Mouse (Mus musculus) MEL (cell line): Measurements from ENCODE around the gene Cadm2. TPM values are rescaled to one million over a fixed set of nuclear protein-coding genes. Genes with fewer than 3 reads are reported as not detected.

Source experiments
- DNase-seq: peaks from one replicate; pipeline ENCODE4 v3.0.0; 2011; ENCODE audit warnings: low read depth, low spot score
- H3K27ac ChIP-seq: 2 replicates; pipeline ENCODE4 v1.5.1; 2012; ENCODE audit warnings: low read depth, mild to moderate bottlenecking, control low read depth, low read length, moderate library complexity; ENCODE audit not compliant: control insufficient read depth
- H3K27me3 ChIP-seq, 2 experiments: fragments of 150-350 bp in 1 of 2; sonication (generic) in 1 of 2; 2 replicates each; pipeline ENCODE4 v1.6.1; 2012; ENCODE audit warnings: low read length in 2 of 2, mild to moderate bottlenecking in 2 of 2, improper control_type of control experiment in 1 of 2, moderate library complexity in 1 of 2; ENCODE audit not compliant: insufficient read depth in 2 of 2, control insufficient read depth in 1 of 2
- H3K36me3 ChIP-seq, 2 experiments: 2 replicates each; pipeline ENCODE4 v1.6.1; 2012 to 2014; ENCODE audit warnings: low read length in 2 of 2, improper control_type of control experiment in 1 of 2, inconsistent platforms in 1 of 2, mild to moderate bottlenecking in 1 of 2; ENCODE audit not compliant: insufficient read depth in 2 of 2, control insufficient read depth in 1 of 2
- H3K4me1 ChIP-seq, 2 experiments: fragments of 150-350 bp in 1 of 2; sonication (generic) in 1 of 2; 2 replicates each; pipeline ENCODE4 v1.6.1; 2012; ENCODE audit warnings: low read length in 2 of 2, improper control_type of control experiment in 1 of 2, mild to moderate bottlenecking in 1 of 2; ENCODE audit not compliant: insufficient read depth in 2 of 2, control insufficient read depth in 1 of 2
- H3K4me3 ChIP-seq, 2 experiments: fragments of 150-350 bp in 1 of 2; sonication (generic) in 1 of 2; 2 replicates each; pipeline ENCODE4 v1.5.1; 2012; ENCODE audit warnings: low read depth in 2 of 2, low read length in 2 of 2, mild to moderate bottlenecking in 2 of 2, moderate library complexity in 2 of 2, control low read depth in 1 of 2, improper control_type of control experiment in 1 of 2; ENCODE audit not compliant: control insufficient read depth in 1 of 2, insufficient read depth in 1 of 2
- H3K79me2 ChIP-seq: 2 replicates; pipeline ENCODE4 v1.6.1; 2012; ENCODE audit warnings: mild to moderate bottlenecking, low read length, moderate library complexity; ENCODE audit not compliant: control insufficient read depth, poor library complexity, insufficient read depth
- H3K9ac ChIP-seq: 2 replicates; pipeline ENCODE4 v1.6.1; 2012; ENCODE audit warnings: low read depth, mild to moderate bottlenecking, control low read depth, low read length, moderate library complexity; ENCODE audit not compliant: control insufficient read depth, poor library complexity, severe bottlenecking
- H3K9me3 ChIP-seq: fragments of 150-350 bp; sonication (generic); replicated peaks from 2 replicates; pipeline ENCODE4 v1.6.1; 2012; ENCODE audit warnings: mild to moderate bottlenecking, low read length, improper control_type of control experiment, moderate library complexity; ENCODE audit not compliant: insufficient read depth
- CHD2 ChIP-seq: IDR thresholded peaks from 2 replicates; pipeline ENCODE4 v1.6.1; 2011; ENCODE audit warnings: low read length, improper control_type of control experiment
- CTCF ChIP-seq, 3 experiments: IDR thresholded peaks in 2 of 3; conservative IDR thresholded peaks in 1 of 3; 2 replicates each; pipeline ENCODE4 v1.5.1; 2011 to 2012; ENCODE audit warnings: low read length in 3 of 3, low read depth in 2 of 3, mild to moderate bottlenecking in 2 of 3, improper control_type of control experiment in 1 of 3, inconsistent platforms in 1 of 3, mixed read lengths in 1 of 3, moderate library complexity in 1 of 3; ENCODE audit not compliant: control insufficient read depth in 1 of 3, insufficient read depth in 1 of 3, poor library complexity in 1 of 3, severe bottlenecking in 1 of 3
- E2F4 ChIP-seq: IDR thresholded peaks from 2 replicates; pipeline ENCODE4 v1.6.1; 2011; ENCODE audit warnings: low read depth, low read length, improper control_type of control experiment, borderline replicate concordance
- ELF1 ChIP-seq: IDR thresholded peaks from 2 replicates; pipeline ENCODE4 v1.6.1; 2014; ENCODE audit warnings: low read depth, mild to moderate bottlenecking, inconsistent platforms, low read length, improper control_type of control experiment, moderate library complexity
- GATA1 ChIP-seq: IDR thresholded peaks from 2 replicates; pipeline ENCODE4 v1.6.1; 2011; ENCODE audit warnings: low read depth, low read length, improper control_type of control experiment
- JUND ChIP-seq: IDR thresholded peaks from 2 replicates; pipeline ENCODE4 v1.6.1; 2011; ENCODE audit warnings: low read depth, mild to moderate bottlenecking, improper control_type of control experiment, low read length
- KAT2A ChIP-seq: conservative IDR thresholded peaks from 2 replicates; pipeline ENCODE4 v1.6.1; 2012; ENCODE audit warnings: low read depth, low read length, improper control_type of control experiment, inconsistent platforms
- MAZ ChIP-seq: IDR thresholded peaks from 2 replicates; pipeline ENCODE4 v1.6.1; 2012; ENCODE audit warnings: low read depth, mild to moderate bottlenecking, inconsistent platforms, low read length, improper control_type of control experiment
- MEF2A ChIP-seq: IDR thresholded peaks from 2 replicates; pipeline ENCODE4 v1.6.1; 2014; ENCODE audit warnings: low read depth, mild to moderate bottlenecking, inconsistent platforms, low read length, improper control_type of control experiment; ENCODE audit not compliant: poor library complexity, insufficient replicate concordance, severe bottlenecking; ENCODE audit errors: extremely low read depth
- MYC ChIP-seq: IDR thresholded peaks from 2 replicates; pipeline ENCODE4 v1.6.1; 2011; ENCODE audit warnings: low read depth, mild to moderate bottlenecking, low read length, improper control_type of control experiment, moderate library complexity
- NELFE ChIP-seq: IDR thresholded peaks from 2 replicates; pipeline ENCODE4 v1.6.1; 2011; ENCODE audit warnings: low read depth, low read length, improper control_type of control experiment
- POLR2AphosphoS2 ChIP-seq: IDR thresholded peaks from 2 replicates; pipeline ENCODE4 v1.6.1; 2011; ENCODE audit warnings: low read length, improper control_type of control experiment
- POLR2AphosphoS5 ChIP-seq: IDR thresholded peaks from 2 replicates; pipeline ENCODE4 v1.6.1; 2012; ENCODE audit warnings: low read depth, borderline replicate concordance, mild to moderate bottlenecking, inconsistent platforms, low read length, moderate library complexity, mixed read lengths
- RAD21 ChIP-seq: IDR thresholded peaks from 2 replicates; pipeline ENCODE4 v1.6.1; 2011; ENCODE audit warnings: mild to moderate bottlenecking, low read depth, low read length, improper control_type of control experiment
- SIN3A ChIP-seq: IDR thresholded peaks from 2 replicates; pipeline ENCODE4 v1.6.1; 2012; ENCODE audit warnings: low read length, improper control_type of control experiment, inconsistent platforms
- SMC3 ChIP-seq: IDR thresholded peaks from 2 replicates; pipeline ENCODE4 v1.6.1; 2011; ENCODE audit warnings: low read depth, low read length, improper control_type of control experiment
- TBP ChIP-seq: IDR thresholded peaks from 2 replicates; pipeline ENCODE4 v1.8.0; 2011; ENCODE audit warnings: low read depth, low read length, improper control_type of control experiment
- USF2 ChIP-seq, 2 experiments: IDR thresholded peaks; 2 replicates each; pipeline ENCODE4 v1.6.1; 2011 to 2012; ENCODE audit warnings: improper control_type of control experiment in 2 of 2, low read length in 2 of 2, borderline replicate concordance in 1 of 2, inconsistent platforms in 1 of 2, low read depth in 1 of 2, mild to moderate bottlenecking in 1 of 2; ENCODE audit not compliant: insufficient read depth in 1 of 2
- ZKSCAN1 ChIP-seq: IDR thresholded peaks from 2 replicates; pipeline ENCODE4 v1.6.1; 2012; ENCODE audit warnings: low read depth, mild to moderate bottlenecking, inconsistent platforms, low read length, improper control_type of control experiment, moderate library complexity
- ZMIZ1 ChIP-seq: IDR thresholded peaks from 2 replicates; pipeline ENCODE4 v1.6.1; 2012; ENCODE audit warnings: low read depth, mild to moderate bottlenecking, inconsistent platforms, low read length, improper control_type of control experiment, moderate library complexity
- ZNF384 ChIP-seq: IDR thresholded peaks from 2 replicates; pipeline ENCODE4 v1.6.1; 2012; ENCODE audit warnings: low read depth, mild to moderate bottlenecking, inconsistent platforms, low read length, improper control_type of control experiment
- polyA plus RNA-seq, 2 experiments: library from polyadenylated mRNA; stranded (reverse) in 1 of 2; unstranded in 1 of 2; fragments of >175 nt in 1 of 2; fragments of >200 nt in 1 of 2; gene quantifications; 2 replicates each; pipeline versions ENCODE4 v1.2.1 to v1.2.4; 2012; ENCODE audit warnings: low replicate concordance in 2 of 2, low read depth in 1 of 2; ENCODE audit not compliant: insufficient read length in 2 of 2, insufficient read depth in 1 of 2, missing spikeins in 1 of 2
- total RNA-seq: library from RNA; depleted of rRNA; stranded (reverse); fragments of 300-350 nt; gene quantifications from 2 replicates; pipeline ENCODE4 v1.2.3, GENCODE M21; 2012

Cadm2 gene
- total and polyA plus RNA-seq, 3 experiments = not detected

DNA sequence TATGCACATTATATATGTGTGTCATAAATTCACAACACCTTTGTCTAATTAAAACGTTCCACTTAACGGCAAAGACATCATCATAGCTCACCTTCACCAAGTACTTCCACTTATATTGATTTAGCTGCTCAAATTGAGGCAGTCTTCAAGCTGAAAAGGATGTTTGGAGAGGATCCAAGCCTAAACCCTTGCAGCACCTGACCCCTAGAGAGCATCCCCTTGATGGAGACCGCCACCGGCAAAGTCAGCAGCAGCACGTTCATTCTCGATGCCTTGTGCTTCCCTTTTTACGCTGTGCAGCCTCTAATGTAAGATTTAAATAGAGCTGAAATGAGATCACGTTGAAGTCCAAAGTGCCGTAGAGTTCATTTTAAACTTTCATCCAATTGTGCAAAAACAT, 20.7 kb downstream of the Cadm2 start:
- Histone ChIP-seq H3K9me3 (no peaks in the 10 kb centered on the region), H3K27ac (no peak overlapping the region)
- no peak for TF ChIP-seq NELFE
- no peak for TF ChIP-seq MYC
- TF ChIP-seq CHD2 = no peak
- TF ChIP-seq RAD21 = no peak
- no peak for TF ChIP-seq CTCF (IDR thresholded peaks at IDR 0.05 in 2 of 3, conservative IDR thresholded peaks at IDR 0.05 in 1 of 3; ENCODE audit: control insufficient read depth in 1 of 3, insufficient read depth in 1 of 3, low read depth in 2 of 3, low read length in 3 of 3, poor library complexity in 1 of 3, severe bottlenecking in 1 of 3)
- TF ChIP-seq ZKSCAN1 = no peak
- TF ChIP-seq POLR2AphosphoS5 = no peak
- TF ChIP-seq, all 39 proteins: peak for 0
- H3K27me3 ChIP-seq = no peaks in the 10 kb centered on the region
- no peaks in the 10 kb centered on the region for H3K36me3 ChIP-seq
- H3K79me2 ChIP-seq = no peaks in the 10 kb centered on the region
- DNase-seq = no peak
- no peak overlapping the region for H3K4me3 ChIP-seq
- no peak overlapping the region for H3K9ac ChIP-seq
- H3K4me1 ChIP-seq = no peaks in the 10 kb centered on the region

DNA sequence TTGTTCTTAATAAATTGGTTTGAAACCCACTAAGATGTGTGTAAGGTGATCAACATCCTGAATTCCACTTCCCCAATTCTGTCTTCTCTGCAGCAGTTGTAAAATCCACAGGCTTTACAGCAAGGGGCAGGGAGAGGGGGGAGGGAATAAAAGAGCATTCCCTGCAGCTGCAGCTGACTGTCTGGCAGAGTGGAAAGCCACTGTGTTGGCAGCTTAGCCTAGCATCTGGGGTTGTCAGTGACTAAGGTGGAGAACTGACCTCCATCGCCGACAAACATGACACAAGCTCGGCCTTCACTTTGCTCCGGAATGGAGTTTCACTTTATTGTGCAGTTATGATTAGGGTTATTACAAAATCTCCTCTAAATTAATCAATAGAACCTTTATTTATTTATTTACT, 21.9 kb downstream of the Cadm2 start:
- Histone ChIP-seq H3K27ac (no peak overlapping the region), H3K9ac (no peak overlapping the region), H3K27me3 (no peaks in the 10 kb centered on the region), H3K9me3 (no peaks in the 10 kb centered on the region), H3K4me3 (no peak overlapping the region), H3K79me2 (no peaks in the 10 kb centered on the region), H3K36me3 (no peaks in the 10 kb centered on the region), H3K4me1 (no peaks in the 10 kb centered on the region)
- TF ChIP-seq MAZ = no peak
- TF ChIP-seq ELF1 = no peak
- no peak for TF ChIP-seq SIN3A
- TF ChIP-seq POLR2AphosphoS5 = no peak
- TF ChIP-seq CTCF (IDR thresholded peaks at IDR 0.05 in 2 of 3, conservative IDR thresholded peaks at IDR 0.05 in 1 of 3; ENCODE audit: control insufficient read depth in 1 of 3, insufficient read depth in 1 of 3, low read depth in 2 of 3, low read length in 3 of 3, poor library complexity in 1 of 3, severe bottlenecking in 1 of 3) = no peak
- no peak for TF ChIP-seq E2F4
- TF ChIP-seq GATA1 = no peak
- no peak for TF ChIP-seq ZKSCAN1
- no peak for TF ChIP-seq KAT2A
- no peak for TF ChIP-seq USF2 (IDR thresholded peaks at IDR 0.05; ENCODE audit: borderline replicate concordance in 1 of 2, insufficient read depth in 1 of 2, low read depth in 1 of 2, low read length in 2 of 2)
- TF ChIP-seq MEF2A = no peak
- no peak for TF ChIP-seq ZNF384
- TF ChIP-seq MYC = no peak
- TF ChIP-seq JUND = no peak
- TF ChIP-seq ZMIZ1 = no peak
- no peak for TF ChIP-seq TBP
- no peak for TF ChIP-seq POLR2AphosphoS2
- no peak for TF ChIP-seq SMC3
- peak; percentile 3 for DNase-seq
